Mouse (Mus musculus) spleen, adult 12 weeks (tissue): ENCODE measurements around the gene Slc9a3r1.

Experiments used
- DNase-seq: peaks from one replicate; pipeline ENCODE4 v3.0.0; 2022; ENCODE audit warnings: low spot score

Slc9a3r1 gene

DNA sequence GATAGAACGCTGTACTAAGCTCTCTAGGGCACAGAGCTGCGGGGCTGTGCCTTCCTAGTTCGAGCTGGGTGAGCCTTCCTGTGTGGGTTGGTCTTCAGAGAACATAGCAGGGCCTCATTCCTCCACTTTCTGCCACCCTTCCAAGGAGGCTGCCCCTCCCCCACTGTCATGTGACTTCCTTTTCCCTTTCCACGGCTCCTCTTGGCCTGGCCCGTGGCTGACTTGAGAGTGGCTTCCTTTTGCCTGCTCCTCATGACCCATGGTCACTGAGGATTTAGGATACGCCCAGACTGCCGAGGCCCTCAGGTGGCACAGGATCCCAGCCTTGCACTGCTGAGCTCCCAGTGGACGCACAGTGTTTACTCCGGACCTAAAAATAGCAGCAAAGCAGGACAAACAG lies 29.0 kb downstream of the Slc9a3r1 start:
- no peak for DNase-seq

DNA sequence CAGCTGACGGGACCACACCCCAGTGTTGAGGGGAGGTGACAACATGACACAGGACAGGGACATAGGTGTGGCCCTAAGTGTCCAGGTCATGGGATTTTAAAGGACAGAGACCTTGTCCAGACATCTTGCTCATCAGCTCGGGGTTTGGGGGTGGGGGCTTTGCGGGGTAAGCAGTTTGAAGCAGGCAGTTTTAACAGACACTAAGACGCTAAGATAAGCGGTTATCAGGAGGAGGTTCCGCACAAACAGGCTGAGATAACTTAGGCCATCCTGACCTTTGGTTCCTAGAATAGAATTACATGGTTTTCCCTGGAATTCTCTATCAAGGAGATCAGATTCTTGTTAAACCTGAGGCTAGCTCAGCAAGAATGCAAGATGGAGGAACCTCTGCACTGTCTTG lies 31.6 kb downstream of the Slc9a3r1 start:
- no peak for DNase-seq

DNA sequence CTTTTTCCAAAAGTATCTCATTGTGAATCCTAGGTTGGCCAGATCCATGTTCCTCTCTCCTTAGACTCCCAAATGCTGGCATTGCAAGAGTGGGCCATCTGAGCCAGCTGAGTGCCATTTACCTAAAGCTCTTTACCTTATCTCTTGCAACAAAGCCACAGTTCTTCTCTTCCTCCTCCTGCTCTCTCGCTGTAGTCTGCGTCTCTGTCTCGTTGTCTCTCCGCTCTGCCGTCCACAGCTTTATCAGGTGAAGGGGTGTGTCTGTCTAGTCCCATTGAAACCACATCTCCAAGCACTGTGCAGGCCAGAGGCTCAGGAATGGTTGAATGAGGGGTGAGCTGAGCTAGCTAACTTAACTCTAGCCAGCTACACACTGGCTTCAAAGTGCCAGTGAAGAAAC lies 32.8 kb downstream of the Slc9a3r1 start:
- DNase-seq: no peak

DNA sequence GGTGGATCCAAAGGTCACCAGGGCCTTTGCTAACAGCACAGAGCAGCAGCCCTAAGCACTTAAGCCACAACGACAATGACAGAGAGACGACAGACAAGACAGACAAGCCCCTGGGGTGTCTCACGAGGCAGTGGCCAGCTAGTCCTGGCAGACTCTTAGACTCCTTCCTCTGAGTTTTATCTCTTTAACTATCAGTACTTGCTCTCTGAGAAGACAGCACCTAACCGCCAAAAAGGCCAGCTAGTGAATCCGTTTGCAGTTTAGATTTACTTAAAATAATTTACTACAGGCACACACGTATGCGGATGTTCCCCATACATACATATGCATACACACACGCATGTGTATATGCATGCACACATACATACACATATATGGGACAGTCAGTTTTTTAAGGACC lies 34.4 kb downstream of the Slc9a3r1 start:
- DNase-seq: no peak

DNA sequence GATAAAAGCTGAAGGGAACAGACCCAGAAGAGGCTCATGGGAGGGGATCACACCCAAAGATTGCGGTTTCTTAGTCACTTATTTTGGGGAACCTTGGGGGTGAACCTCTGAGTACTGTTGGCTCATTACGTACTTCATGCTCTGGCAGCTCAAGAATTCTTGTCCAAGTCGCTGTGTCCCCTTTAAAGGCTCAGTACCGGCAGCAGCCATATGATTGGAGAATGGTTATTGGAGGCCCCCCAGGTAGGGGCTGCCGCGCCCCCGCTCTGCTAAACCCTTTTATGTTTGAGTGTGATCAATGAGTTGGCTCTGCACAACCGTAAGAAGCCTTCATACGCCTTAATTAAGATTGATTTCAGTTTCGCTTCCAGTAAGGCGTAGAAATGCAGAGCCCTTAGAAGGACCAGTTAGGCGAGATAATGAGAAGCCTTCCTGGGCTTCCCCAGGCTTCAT lies 35.8 kb downstream of the Slc9a3r1 start:
- DNase-seq: no peak

DNA sequence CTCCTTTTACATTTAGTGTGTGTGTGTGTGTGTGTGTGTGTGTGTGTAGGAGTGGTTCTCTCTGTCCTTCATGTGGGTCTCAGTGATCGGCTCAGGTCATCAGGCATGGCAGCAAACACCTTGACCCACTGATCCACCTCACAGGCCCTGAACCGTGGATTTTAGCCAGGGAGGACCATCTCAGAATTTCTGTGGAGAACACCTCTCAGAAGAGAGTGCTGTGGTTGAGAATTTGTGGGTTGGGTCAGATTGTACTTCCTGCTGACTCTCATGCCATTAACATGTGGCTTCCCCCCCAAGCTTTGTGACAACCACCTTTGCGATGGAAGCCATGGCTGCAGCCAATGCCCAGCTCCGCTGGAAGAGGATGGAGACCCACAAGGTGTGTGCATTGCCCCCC lies 37.4 kb downstream of the Slc9a3r1 start:
- DNase-seq: no peak

DNA sequence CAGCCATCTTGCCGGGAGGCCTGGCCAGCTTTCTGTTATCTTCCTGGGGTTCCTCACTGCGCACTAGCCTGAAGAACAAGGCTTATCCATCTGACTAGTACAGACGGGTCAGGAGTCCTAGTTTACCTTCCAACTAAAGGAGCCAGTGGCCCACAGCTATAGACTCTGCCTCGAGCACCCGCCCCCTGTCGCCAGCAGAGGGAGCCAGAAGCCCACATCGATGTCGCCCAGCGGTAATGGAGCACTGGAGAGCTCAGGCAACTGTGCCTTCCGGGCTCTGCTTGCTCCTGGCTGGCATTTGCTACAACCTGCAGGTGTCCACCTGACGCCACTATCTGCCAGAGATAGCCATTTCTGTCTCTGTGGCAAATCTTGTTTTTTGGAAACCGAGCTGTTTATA lies 39.2 kb downstream of the Slc9a3r1 start:
- DNase-seq: peak; percentile 46

DNA sequence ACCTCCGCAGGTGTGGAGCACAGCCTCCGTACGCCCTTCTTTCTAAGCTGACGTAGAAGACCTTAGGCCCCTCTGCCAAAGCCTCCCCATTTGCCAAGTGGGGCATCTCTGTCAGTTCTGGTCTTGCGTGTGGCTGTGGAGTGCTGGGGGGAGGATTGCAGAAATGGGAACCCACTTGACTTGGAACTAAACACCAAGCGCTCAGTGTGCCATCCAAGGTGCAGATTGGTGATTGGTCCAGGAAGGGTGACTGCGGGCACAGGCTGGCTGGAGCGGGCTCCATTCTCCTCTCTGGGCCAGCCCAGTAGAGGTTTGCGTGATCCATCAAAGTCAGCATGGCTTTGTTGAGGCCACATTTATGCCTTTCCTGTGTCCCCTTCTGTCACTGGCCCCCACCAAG lies 39.6 kb downstream of the Slc9a3r1 start:
- no peak for DNase-seq

DNA sequence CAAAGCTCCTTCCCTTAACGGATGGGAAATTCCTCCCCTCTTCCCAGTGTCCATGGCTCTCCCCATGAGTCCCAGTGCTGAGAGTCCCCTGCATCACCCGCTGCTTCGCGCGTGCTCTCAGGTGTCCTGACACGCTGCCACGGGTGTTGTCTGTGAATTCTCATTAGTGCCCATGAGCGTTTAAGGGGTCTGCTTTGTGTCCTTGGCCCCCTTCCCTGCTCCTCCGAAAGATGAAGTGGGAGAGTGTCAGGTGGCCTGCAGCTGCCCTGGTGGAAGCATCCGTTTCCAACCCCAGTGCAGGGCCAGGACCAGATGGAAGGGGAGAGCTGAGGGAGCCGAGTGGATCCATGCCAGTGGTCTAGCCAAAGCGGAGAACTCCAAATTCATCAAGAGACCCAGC lies 45.0 kb downstream of the Slc9a3r1 start:
- no peak for DNase-seq

DNA sequence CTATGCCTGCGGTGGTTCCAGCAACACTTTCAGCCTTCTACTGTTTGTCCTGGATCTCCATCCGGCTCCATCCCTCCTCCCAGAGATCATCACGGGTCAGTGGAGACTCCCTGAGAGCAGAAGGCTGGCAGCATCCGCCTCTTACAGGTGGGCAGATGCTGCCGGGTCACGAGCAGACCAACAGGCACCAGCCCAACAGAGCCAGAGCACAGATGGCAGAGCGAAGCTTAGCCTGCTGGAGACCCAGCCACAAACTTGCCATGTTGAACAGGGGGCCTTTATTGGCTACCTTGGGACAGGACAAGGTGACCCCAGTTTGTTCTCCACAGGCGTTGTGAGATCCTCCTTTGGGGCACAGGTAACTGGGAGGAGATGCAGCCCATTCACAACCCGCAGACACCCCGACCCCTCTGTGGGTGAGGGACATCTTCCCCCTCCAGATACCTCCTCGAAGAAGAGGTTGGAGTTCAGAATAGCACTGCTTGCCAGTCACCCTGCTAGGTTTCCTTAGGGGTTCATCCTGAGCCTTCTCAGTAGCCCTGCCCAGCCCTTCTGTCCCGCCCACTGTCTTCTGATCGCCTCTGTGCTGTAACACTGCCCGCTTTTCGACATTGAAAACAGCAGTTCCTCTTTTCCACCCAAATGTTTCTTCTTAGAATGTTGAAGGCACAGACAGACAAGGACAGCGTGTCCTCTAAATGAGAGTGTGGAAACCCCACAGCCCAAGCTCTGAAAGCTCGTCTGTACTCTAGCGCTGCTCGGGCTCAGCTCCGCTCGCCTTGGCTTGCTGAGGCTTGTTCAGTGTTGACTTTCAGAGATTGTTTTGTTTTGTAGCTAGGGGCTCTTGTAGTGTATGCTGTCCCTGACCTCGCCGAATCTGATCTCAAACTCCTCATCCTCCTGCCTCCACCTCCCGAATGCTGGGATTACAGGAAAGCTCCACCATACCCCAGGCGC lies 45.9 kb downstream of the Slc9a3r1 start:
- DNase-seq: no peak

DNA sequence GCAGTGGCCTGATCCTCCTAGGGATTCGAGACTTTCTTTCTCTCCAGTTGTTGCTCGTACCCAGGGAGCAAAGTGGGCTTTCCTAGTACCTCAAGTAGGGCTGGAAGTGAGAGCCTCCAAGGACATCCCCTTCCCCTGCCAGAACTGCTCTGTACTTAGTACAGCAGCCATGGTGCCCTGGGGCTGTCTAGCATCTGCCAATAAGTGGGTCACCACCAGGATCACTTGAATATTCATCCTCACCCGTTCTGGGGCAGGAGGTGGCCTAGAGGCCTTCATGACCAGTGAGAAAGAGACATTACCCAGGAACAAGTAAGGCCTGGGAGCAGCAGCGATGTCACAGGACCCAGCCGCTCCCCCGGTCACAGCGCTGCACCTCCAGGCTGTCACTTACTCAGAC lies 46.8 kb downstream of the Slc9a3r1 start:
- no peak for DNase-seq

DNA sequence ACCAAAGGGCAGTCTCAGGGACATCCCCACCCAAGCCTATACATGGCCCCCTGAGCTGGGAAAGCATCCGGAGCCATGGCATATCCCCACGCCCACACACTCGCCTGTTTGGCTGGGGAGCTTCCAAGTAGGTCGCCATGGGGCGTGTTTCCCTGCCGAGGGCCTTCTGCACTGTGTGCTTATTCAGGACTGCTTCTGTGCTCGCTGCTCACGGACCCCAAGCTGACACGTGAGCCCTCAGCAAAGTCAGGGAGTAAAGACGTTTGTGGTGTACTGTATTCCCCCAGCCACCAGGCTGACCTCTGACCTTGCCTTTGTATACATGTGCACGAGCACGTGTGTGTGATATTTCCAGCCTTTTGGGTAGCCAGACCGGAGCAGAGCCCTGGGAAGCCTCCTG lies 49.0 kb downstream of the Slc9a3r1 start:
- DNase-seq: no peak

DNA sequence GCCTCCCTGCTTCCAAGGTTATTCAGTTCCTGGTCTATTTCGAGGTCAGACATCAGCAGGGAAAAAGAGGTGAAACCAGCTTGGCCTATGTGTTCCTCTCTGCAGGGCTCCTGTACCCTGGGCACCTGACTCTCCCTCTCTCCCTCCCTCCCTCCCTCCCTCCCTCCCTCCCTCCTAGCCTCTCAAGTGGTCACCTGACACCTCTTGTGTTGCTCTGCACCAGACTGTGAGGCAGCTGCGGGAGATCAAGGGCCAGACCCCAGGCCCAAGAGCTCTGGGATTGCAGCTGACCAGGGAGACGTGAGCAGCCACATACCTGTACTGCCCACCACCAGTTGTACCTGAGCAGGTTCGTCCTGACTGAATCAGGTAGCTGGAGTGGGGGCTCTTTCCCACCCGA lies 52.0 kb downstream of the Slc9a3r1 start:
- no peak for DNase-seq

DNA sequence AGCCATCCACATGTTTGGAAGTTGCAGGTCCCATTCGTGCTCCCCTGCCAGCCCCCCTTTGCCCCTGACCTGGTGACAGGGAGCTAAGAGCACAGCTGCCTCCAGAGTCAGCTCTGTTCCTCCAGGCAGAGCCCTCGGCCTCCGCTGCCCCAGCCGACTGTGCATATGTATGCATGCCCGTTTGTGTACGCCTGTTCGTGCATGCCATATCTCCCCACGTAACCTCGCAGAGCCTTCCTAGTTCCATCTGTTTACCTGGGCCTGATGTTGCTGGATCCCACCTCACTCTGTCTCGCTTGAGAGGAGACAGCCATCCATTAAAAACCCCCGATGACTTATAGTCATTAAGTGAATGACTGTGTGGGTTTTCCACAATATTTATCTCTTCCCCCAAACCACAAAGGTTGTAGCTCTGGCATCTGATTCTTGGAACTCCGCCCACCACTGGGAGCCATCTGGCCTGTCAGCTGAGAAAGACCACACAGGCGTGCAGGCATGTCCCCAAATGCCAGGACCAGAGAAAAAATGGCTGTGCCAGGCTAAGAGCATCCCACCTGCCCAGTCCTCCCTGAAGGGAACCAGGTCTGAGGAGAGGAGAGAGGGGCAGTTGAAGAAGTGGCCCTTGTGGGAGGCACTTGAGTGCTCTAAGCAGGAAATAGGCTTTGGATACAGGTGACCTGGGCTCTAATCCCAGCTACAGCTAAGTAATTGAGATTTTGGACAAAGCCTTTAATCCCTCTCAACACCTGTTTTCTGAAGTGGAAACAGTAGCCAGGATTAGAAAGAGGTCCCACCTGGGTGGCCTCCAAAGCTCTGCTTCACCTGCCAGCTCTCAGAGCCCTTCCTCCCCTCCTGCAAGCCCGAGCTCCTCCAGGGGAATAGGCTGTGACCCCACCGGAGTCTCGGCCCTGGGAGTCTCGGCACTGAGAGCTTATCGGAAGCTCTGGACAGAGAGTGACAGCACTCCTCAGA lies 54.6 kb downstream of the Slc9a3r1 start:
- DNase-seq: no peak

DNA sequence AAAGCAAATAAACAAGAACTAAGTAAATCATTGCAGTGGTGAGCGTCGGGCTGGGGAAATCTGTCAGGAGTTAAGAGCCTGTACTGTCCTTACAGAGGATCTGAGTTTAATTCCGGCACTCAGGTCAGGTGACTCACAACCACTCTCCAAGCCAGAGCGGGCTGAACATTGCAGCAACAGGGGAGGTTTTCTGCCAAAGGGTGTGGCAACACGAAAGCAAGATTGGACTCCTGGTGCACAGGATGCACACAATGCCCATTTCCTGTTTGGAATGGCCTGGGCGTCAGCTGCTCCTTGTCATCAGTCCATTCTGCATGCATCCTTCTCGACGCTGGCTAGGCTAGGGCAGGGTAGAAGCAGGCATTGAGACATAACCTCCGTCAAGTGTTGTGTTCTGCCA lies 56.1 kb downstream of the Slc9a3r1 start:
- DNase-seq: no peak

DNA sequence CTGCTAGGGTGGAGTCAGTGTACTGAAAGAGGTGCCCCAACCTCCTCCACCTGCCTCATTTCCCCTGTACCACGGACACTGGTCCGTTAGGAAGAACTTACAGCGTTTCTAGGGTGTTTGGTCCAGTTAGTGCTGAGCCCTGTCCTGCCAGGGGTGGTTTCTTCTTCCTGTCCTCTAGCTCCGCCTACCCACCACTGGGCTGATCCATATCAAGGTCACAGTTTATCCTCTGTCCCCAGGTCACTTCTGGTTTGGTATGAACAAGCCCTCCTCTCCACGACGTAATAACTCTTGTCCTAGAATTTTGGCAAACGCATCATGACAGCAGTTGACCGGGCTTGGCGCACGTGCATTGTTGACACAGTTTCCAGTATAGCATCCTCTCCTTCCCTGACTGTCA lies 56.5 kb downstream of the Slc9a3r1 start:
- no peak for DNase-seq

DNA sequence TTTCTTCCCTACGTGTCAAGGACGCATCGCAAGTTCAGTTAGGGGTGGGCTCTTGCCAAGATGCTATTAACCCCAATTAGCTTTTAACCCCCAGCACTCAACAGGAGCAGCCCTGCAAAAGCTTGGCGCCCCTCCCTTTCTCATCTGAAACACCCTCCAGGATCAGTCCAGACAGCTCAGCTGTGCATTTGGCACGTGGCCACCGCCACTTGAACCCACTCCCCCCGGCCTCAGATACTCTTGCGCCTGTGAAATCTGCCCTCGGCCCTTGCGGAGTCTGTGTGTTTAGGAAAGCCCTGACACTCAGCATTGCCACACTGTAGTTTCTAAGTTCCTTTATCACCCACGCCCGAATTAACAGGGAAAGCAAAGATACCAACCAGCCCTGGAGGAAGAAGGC lies 58.9 kb downstream of the Slc9a3r1 start:
- no peak for DNase-seq

DNA sequence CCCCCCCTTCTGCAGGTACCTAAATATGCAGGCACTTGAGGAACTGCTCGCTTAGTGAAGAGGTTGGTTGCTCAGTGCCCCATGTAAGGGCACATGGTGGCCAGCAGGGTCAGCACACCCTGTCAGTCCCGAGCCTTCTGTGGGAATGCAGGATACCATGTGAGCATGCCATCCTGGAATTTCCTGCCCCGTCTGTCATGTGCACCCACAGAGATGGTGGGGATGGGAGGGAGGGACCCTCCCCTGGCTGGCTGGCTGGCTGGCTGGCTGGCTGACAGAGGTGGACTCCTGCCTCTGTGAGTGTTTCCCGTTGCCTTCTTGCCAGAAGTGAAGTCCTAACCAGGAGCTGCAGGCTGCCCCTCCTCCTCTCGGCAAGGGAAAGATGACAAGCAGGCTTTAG lies 59.4 kb downstream of the Slc9a3r1 start:
- DNase-seq: no peak

DNA sequence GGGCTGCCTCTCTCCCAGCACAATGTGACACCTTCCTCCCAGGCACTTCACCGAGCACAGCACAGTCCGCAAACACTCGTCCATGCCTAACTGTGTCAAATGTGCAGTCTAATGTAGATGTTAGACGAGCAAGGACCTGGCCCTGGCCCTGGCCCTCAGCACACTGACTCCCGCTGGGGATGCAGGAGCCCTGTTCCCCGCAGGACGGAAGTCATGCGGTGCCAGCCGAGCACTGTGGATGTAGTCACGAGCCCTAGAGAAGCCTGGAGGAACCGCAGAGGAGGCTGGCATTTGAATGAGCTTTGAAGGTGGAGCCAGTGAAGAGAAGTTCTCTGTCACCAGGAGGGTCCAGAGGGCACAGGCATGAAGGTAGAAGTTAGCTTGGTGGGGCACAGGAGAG lies 60.3 kb downstream of the Slc9a3r1 start:
- no peak for DNase-seq

DNA sequence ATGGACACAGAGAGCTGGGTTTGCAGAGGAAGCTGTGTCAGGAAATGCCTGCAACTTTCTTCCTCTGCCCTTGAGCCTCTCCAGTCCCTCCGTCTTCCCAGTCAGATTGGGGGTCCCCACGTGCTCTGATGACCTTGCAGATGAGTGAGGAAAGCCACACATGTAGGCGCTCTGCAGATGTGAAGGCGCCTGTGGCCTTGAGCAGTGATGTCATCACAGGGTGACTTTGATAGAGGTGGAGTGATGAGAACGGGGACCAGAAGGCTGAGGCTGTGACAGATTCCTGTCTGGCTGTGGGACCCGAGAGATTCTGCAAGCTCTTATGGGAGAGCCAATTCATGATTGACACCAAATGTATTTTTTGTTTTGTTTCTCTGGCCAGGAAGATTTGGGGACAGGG lies 60.7 kb downstream of the Slc9a3r1 start:
- DNase-seq: no peak

DNA sequence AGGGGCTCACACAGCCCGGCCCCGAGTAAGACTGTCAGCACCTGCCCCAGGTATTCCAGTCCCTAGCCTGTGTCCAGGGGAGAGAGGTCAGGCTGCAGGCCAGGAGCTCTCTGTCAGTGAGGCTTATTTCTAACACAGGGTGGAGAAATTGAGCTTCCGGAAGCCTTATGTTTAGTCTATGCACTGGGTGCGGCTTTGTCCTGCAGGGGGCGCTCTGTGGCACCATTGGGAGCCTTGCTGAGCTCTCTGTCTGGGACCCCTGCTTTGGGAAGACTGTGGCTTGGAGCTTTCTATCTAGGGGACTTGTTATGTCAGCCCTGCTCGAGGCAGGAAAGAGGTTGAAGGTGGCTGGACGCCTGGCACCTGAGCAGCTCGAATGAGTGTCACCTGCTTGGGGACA lies 61.7 kb downstream of the Slc9a3r1 start:
- no peak for DNase-seq

DNA sequence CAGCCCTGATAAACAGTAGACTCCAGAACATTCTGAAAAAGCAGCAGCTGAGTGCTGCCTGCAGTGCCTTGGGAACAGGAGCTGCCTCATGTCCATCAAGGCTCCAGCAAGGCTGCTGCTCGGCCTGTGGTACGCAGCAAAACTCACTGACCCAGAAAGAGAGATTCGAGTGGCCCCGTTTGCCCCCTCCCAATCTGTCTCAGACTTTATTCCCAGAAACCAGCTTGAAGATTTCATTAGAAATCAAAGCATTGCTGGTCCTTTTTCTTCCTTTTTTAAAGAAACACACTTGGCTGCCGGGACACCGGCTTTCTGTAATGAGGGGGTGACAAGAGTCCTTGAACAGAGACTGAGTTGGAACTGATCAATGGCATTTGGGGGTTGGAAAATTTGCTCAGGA lies 62.2 kb downstream of the Slc9a3r1 start:
- DNase-seq: no peak
